Mouse (Mus musculus) ES-Bruce4 (cell line): ENCODE data around the gene Cad.

Experiments used
- CTCF ChIP-seq: IDR thresholded peaks from one replicate; pipeline ENCODE4 v1.8.1; 2011; ENCODE audit warnings: low read depth, low read length
- EP300 ChIP-seq: IDR thresholded peaks from 2 replicates; pipeline ENCODE4 v1.6.1; 2011; ENCODE audit warnings: low read depth, low read length; ENCODE audit not compliant: insufficient read depth
- POLR2A ChIP-seq: IDR thresholded peaks from one replicate; pipeline ENCODE4 v1.8.1; 2011; ENCODE audit warnings: low read length; ENCODE audit not compliant: insufficient read depth

- TF ChIP-seq CTCF (no peak), POLR2A (no peak), EP300 (no peak)
Observed at GRCm38 (mm10) chr5:31050427-31050826, 4.2 kb upstream of the Cad start.
